Mouse (Mus musculus) neural tube, embryonic 11.5 days (tissue): Measurements from ENCODE around the gene Ncor2. TPM values are rescaled to one million over a fixed set of nuclear protein-coding genes. Genes with fewer than 3 reads are reported as not detected.
A peak's percentile ranks its signal among the peaks of the same experiment; 100 is the strongest.

ENCODE experiments used
- ATAC-seq: fragments of 200-750 bp; cut with Nextera tagmentation; 2 replicates; pipeline ENCODE4 v1.8.0; 2017; ENCODE audit warnings: moderate number of reproducible peaks, mild to moderate bottlenecking, moderate TSS enrichment, moderate library complexity; ENCODE audit not compliant: insufficient read depth, low FRiP score, low TSS enrichment
- DNase-seq: peaks from one replicate; pipeline ENCODE4 v3.0.0-alpha.2; 2015; ENCODE audit warnings: low spot score
- H3K27ac ChIP-seq: fragments of 300-500 bp; sonication (generic); 2 replicates; pipeline ENCODE4 v1.5.1; 2014; ENCODE audit warnings: low read depth, mild to moderate bottlenecking, low read length
- H3K27me3 ChIP-seq: fragments of 300-500 bp; sonication (generic); 2 replicates; pipeline ENCODE4 v1.6.1; 2014; ENCODE audit warnings: mild to moderate bottlenecking, low read length, mixed read lengths; ENCODE audit not compliant: control insufficient read depth, insufficient read depth
- H3K36me3 ChIP-seq: fragments of 300-500 bp; sonication (generic); 2 replicates; pipeline ENCODE4 v1.6.1; 2014; ENCODE audit warnings: mild to moderate bottlenecking, low read length, moderate library complexity, mixed read lengths; ENCODE audit not compliant: control insufficient read depth, insufficient read depth
- H3K4me1 ChIP-seq: fragments of 300-500 bp; sonication (generic); 2 replicates; pipeline ENCODE4 v1.6.1; 2014; ENCODE audit warnings: low read length, mixed read lengths; ENCODE audit not compliant: control insufficient read depth, insufficient read depth
- H3K4me2 ChIP-seq: fragments of 300-500 bp; sonication (generic); 2 replicates; pipeline ENCODE4 v1.6.1; 2014; ENCODE audit warnings: low read depth, mild to moderate bottlenecking, moderate library complexity
- H3K4me3 ChIP-seq: fragments of 300-500 bp; sonication (generic); 2 replicates; pipeline ENCODE4 v1.5.1; 2014; ENCODE audit warnings: low read depth, low read length
- H3K9ac ChIP-seq: fragments of 300-500 bp; sonication (generic); 2 replicates; pipeline ENCODE4 v1.6.1; 2014; ENCODE audit warnings: mild to moderate bottlenecking, low read length
- H3K9me3 ChIP-seq: fragments of 300-500 bp; sonication (generic); 2 replicates; pipeline ENCODE4 v1.6.1; 2016; ENCODE audit warnings: low read length; ENCODE audit not compliant: control insufficient read depth
- WGBS: fragments of 180-500 bp; shearing (Covaris S2); extraction: QIAGEN DNeasy Blood & Tissue Kit; methylation state at CpG from one replicate; pipeline ENCODE4 v1.1.7; 2014; 5-methylcytosine and 5-hydroxymethylcytosine counted together
- polyA plus RNA-seq: library from polyadenylated mRNA; unstranded; fragments of >200 nt; fragmentation: Nextera tagmentation; extraction: Ambion mirVana; gene quantifications from 2 replicates; pipeline ENCODE4 v1.2.1, GENCODE M21; 2014

The Ncor2 gene
- polyA plus RNA-seq, 1 experiment from 2014 or later, result 24.3 TPM

- no peaks in the 10 kb centered on the region for H3K9me3 ChIP-seq
- no peaks in the 10 kb centered on the region for H3K27me3 ChIP-seq
- H3K4me3 ChIP-seq, result no peak overlapping the region
- no peak overlapping the region for H3K9ac ChIP-seq
- 61% methylated on average over 2 of the region's 2 CpGs for WGBS
- peaks cover 36% of the 10 kb centered on the region for H3K4me1 ChIP-seq
- ATAC-seq (no peak), DNase-seq (no peak)
- H3K4me2 ChIP-seq, result no peak overlapping the region
- no peak overlapping the region for H3K27ac ChIP-seq
- peaks cover 10% of the 10 kb centered on the region for H3K36me3 ChIP-seq
Measured at GRCm38 (mm10) chr5:125070399-125070798, 108.6 kb downstream of the Ncor2 start.

GRCm38 (mm10) chr5:125069916-125070315, 109.1 kb downstream of the Ncor2 start:
- 62% methylated on average over 5 of the region's 5 CpGs for WGBS
- ATAC-seq (no peak), DNase-seq (no peak)
- 0 out of 2 replicates have a peak overlapping the region, but pooled peaks have one; percentile 6 for H3K9ac ChIP-seq
- H3K9me3 ChIP-seq, result no peaks in the 10 kb centered on the region
- H3K36me3 ChIP-seq, result peaks cover 15% of the 10 kb centered on the region
- peaks cover 36% of the 10 kb centered on the region for H3K4me1 ChIP-seq
- no peak overlapping the region for H3K4me3 ChIP-seq
- H3K27ac ChIP-seq, result peak overlapping the region; percentile 87
- no peak overlapping the region for H3K4me2 ChIP-seq
- H3K27me3 ChIP-seq, result no peaks in the 10 kb centered on the region

GRCm38 (mm10) chr5:125069426-125069825, 109.6 kb downstream of the Ncor2 start:
- DNase-seq (no peak), ATAC-seq (no peak; the same call in 1 of the 2 replicates)
- Histone ChIP-seq H3K36me3 (peaks cover 16% of the 10 kb centered on the region), H3K9me3 (no peaks in the 10 kb centered on the region), H3K4me2 (no peak overlapping the region), H3K27ac (peak overlapping the region; percentile 87), H3K4me3 (no peak overlapping the region), H3K27me3 (no peaks in the 10 kb centered on the region), H3K9ac (0 out of 2 replicates have a peak overlapping the region, but pooled peaks have one; percentile 11), H3K4me1 (peaks cover 34% of the 10 kb centered on the region)
- WGBS, result 46% methylated on average over 5 of the region's 5 CpGs

GRCm38 (mm10) chr5:125068371-125068951, 110.6 kb downstream of the Ncor2 start:
- H3K4me2 ChIP-seq, result no peak overlapping the region
- H3K4me3 ChIP-seq, result no peak overlapping the region
- ATAC-seq (peak; percentile 80), DNase-seq (peak; percentile 76)
- H3K4me1 ChIP-seq, result peaks cover 37% of the 10 kb centered on the region
- H3K27me3 ChIP-seq, result no peaks in the 10 kb centered on the region
- H3K27ac ChIP-seq, result peak overlapping the region; percentile 87
- WGBS, result 34% methylated on average over 14 of the region's 16 CpGs
- peak overlapping the region; percentile 44 for H3K9ac ChIP-seq
- no peaks in the 10 kb centered on the region for H3K9me3 ChIP-seq
- H3K36me3 ChIP-seq, result peaks cover 16% of the 10 kb centered on the region

- H3K36me3 ChIP-seq, result peaks cover 16% of the 10 kb centered on the region
- 71% methylated on average over 14 of the region's 14 CpGs for whole genome bisulfite sequencing
- no peak overlapping the region for H3K4me3 ChIP-seq
- H3K27ac ChIP-seq, result peak overlapping the region; percentile 87
- H3K9me3 ChIP-seq, result no peaks in the 10 kb centered on the region
- ATAC-seq (no peak), DNase-seq (no peak)
- no peak overlapping the region for H3K4me2 ChIP-seq
- H3K9ac ChIP-seq, result no peak overlapping the region
- peaks cover 44% of the 10 kb centered on the region for H3K4me1 ChIP-seq
- no peaks in the 10 kb centered on the region for H3K27me3 ChIP-seq
Measured at GRCm38 (mm10) chr5:125067673-125068072, 111.3 kb downstream of the Ncor2 start.

- Histone ChIP-seq H3K27me3 (no peaks in the 10 kb centered on the region), H3K27ac (peak overlapping the region; percentile 87; the same call in 1 of the 2 replicates), H3K4me3 (no peak overlapping the region), H3K4me1 (peaks cover 46% of the 10 kb centered on the region), H3K9me3 (no peaks in the 10 kb centered on the region), H3K36me3 (peaks cover 16% of the 10 kb centered on the region), H3K4me2 (no peak overlapping the region), H3K9ac (no peak overlapping the region)
- ATAC-seq, result no peak
- DNase-seq, result peak; percentile 75
- 89% methylated on average over 13 of the region's 13 CpGs for WGBS
Measured at GRCm38 (mm10) chr5:125066479-125067471, 112.2 kb downstream of the Ncor2 start.

- H3K27me3 ChIP-seq, result no peaks in the 10 kb centered on the region; the same call in 1 of the 2 replicates
- no peak overlapping the region for H3K9ac ChIP-seq
- H3K27ac ChIP-seq, result peak overlapping the region; percentile 60; the same call in 1 of the 2 replicates
- WGBS, result 28% methylated on average over 17 of the region's 17 CpGs
- H3K36me3 ChIP-seq, result peaks cover 16% of the 10 kb centered on the region
- peaks cover 37% of the 10 kb centered on the region for H3K4me1 ChIP-seq
- no peaks in the 10 kb centered on the region for H3K9me3 ChIP-seq
- H3K4me2 ChIP-seq, result no peak overlapping the region
- no peak for ATAC-seq
- H3K4me3 ChIP-seq, result no peak overlapping the region
- DNase-seq, result no peak
Measured at GRCm38 (mm10) chr5:125063015-125063414, 116.0 kb downstream of the Ncor2 start.

GRCm38 (mm10) chr5:125058267-125058668, 120.8 kb downstream of the Ncor2 start:
- no peaks in the 10 kb centered on the region; the same call in 1 of the 2 replicates for H3K27me3 ChIP-seq
- H3K27ac ChIP-seq, result peak overlapping the region; percentile 68
- 4% methylated on average over 26 of the region's 29 CpGs for WGBS
- ATAC-seq (no peak), DNase-seq (peak; percentile 33)
- peak overlapping the region; percentile 22 for H3K4me3 ChIP-seq
- H3K9me3 ChIP-seq, result no peaks in the 10 kb centered on the region
- H3K9ac ChIP-seq, result peak overlapping the region; percentile 54
- peak overlapping the region; percentile 28 for H3K4me2 ChIP-seq
- H3K36me3 ChIP-seq, result no peaks in the 10 kb centered on the region; the same call in 1 of the 2 replicates
- H3K4me1 ChIP-seq, result peaks cover 51% of the 10 kb centered on the region
